Mouse (Mus musculus): ENCODE measurements at regions not wholly inside any gene's neighbourhood (a gene's known extent, or its start where the extent isn't known, plus 50 kb on each side); places are given as distances from the start of the nearest gene placed in this dataset.

- no peak for DNase-seq (ENCODE audit: low read depth, low spot score)
These were observed 52.1 kb upstream of the Fyn start for GRCm38 (mm10) chr10:39316533-39316932.

DNA sequence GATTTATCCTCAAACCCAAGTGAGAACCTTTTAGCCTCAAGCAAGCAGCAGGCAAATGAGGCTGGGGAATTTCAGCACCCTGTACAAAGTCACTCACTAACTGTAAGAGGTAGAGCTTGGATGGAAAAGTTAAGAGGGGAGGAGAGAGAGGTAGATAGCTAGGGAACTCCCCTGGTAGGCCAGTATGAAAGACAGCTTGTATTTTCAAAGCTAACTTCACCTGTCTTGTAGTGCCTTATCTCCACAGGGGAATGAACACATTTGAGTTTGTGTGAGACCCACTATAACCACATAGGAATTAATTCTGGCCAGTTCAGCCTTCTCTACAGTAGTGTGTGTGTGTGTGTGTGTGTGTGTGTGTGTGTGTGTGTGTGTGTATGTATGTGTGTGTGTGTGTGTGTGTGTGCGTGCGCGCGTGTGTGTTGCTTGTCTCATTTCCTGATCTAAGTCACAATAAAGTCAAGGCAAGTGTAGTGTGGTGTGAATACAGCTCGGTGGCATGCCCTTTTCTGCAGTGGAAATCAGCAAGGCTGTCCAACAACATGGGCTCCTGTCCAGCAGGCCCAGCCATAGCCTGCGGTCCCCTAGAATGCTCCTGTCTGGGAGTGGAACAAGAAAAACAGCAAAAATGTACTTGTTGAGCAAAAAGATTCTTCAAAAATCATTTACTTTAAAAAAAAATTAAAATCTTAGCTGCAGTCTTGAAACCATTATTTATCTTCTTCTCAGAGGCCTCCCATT lies 53.1 kb upstream of the Fyn start:
- no peak for DNase-seq (ENCODE audit: low read depth, low spot score)

- DNase-seq (ENCODE audit: low read depth, low spot score), result no peak
These were observed 57.2 kb upstream of the Fyn start for GRCm38 (mm10) chr10:39311501-39311900.

- DNase-seq (ENCODE audit: low read depth, low spot score), result no peak
These were observed 60.1 kb upstream of the Fyn start for GRCm38 (mm10) chr10:39308535-39308934.

GRCm38 (mm10) chr10:39292703-39293496 lies 75.8 kb upstream of the Fyn start:
- no peak for DNase-seq (ENCODE audit: low read depth, low spot score)

DNA sequence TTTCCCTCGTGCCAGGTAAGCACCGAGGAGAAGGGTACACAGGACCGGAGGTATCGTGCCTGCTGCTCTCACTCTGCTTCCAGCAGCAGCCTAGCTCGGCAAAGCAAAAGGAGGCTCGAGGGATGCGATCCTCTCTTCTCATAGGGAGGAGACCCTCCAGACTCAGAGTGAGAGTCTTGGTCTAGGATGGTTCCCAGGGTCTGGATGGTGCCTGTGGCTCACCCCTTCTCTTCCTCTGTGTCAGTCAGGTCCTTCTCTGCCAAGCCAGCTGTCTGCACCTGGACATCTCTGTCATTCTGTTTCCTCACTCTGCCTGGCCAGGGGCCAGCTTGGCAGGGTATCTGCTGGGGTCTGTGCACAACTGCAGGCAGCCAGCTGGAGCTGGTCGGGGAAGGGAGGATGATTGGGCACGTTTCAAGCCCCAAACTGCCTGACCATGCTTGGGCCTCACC lies 76.9 kb upstream of the Fyn start:
- DNase-seq (ENCODE audit: low read depth, low spot score), result no peak

DNA sequence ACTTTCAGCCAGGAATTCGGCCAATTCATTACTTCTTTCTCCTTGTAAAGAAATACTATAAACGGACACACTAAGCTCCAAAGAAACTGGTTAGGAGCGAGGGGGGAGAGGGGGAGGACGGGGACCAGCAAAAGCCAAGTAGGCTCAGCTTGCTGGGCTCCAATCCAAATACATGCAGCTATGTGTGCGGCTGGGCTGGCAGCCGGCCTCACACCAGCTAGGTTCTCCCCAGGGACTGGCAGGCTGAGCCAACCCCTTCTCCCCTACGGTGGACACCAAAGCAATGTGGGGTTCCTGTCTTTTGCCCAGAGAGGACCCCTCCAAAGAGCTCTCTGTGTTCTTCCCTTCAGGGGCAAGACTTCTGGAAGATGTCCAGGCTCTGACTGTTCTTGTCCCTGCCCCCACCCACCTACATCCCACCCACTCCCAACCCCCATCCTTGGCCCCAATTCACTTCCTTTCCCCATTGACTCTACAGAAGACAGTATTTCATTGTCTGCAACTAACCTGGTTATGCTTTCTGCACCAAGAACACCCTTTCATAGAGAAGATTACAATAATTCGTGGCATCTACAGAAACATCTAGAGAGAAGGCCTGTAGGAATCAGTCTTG lies 77.4 kb upstream of the Fyn start:
- no peak for DNase-seq (ENCODE audit: low read depth, low spot score)

DNA sequence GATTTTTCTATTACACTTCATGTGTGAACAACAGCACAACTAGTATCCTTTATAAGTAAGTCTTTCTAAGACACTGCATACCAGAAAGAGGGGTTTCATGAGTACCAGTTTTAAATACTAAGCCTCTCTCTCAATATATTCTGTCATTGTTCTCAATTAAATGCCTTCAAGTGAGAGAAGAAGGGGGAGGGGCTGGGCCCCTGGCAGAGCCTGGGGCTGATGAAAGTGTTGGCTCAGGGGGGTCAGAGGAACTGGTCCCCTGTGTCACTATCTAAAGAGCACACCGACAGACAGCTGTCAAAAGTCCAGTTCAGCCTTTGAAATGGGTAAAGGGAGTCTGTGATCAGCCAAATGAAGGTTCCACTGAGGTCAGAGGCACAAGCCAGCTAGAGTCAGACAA lies 78.4 kb upstream of the Fyn start:
- DNase-seq (ENCODE audit: low read depth, low spot score), result no peak

GRCm38 (mm10) chr10:39280366-39281000 lies 88.2 kb upstream of the Fyn start:
- no peak for DNase-seq (ENCODE audit: low read depth, low spot score)

DNA sequence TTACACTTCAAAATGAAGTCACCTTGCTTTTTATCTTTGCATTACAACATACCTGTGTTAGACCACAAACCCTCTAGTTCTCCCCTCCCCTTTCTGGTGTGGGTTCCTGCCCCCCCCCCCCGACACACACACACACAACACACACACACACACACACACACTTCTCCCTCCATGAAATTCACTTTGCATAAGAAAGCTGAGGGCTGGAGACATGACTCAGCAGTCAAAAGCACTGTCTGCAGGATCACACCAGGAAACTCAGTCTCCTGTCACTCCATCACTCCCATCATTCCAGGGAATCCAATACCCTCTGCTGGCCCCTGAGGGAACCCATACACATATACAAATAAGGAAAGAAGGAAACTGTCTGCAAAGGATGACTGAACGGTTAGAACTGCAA lies 94.5 kb upstream of the Fyn start:
- DNase-seq (ENCODE audit: low read depth, low spot score), result no peak

GRCm38 (mm10) chr10:39273426-39273825 lies 95.2 kb upstream of the Fyn start:
- DNase-seq (ENCODE audit: low read depth, low spot score), result no peak

DNA sequence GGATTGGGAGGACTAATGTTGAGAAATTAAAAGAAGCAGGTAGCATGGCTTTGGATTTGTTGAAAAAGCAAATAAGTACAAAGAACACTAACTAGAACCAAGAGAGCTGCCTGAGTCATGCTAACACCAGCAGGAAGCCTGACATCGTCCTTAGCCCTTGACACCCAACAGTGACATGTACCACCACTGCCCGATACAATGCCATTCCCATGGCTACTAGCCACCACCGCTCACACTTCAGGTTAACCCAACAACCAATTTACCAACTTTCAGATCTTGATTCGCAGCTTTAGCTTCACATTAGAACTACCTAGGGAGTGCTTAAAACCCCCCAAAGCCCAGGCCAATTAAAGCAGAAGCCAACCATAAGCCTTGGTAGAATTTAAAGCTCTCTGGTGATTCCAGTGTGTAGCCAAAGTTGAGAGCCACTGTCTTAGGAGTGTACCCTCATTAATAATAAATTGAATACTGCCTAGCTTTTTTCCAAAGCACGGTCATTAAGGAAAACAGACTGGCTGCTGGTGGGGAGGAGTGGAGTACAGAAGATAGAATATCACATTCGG lies 96.2 kb upstream of the Fyn start:
- no peak for DNase-seq (ENCODE audit: low read depth, low spot score)

GRCm38 (mm10) chr10:39270406-39270805 lies 98.2 kb upstream of the Fyn start:
- no peak for DNase-seq (ENCODE audit: low read depth, low spot score)

GRCm38 (mm10) chr10:39267236-39267635 lies 101.4 kb upstream of the Fyn start:
- DNase-seq (ENCODE audit: low read depth, low spot score), result no peak

- DNase-seq (ENCODE audit: low read depth, low spot score), result peak; percentile 62
These were observed 102.2 kb upstream of the Fyn start for GRCm38 (mm10) chr10:39266482-39266881.

DNA sequence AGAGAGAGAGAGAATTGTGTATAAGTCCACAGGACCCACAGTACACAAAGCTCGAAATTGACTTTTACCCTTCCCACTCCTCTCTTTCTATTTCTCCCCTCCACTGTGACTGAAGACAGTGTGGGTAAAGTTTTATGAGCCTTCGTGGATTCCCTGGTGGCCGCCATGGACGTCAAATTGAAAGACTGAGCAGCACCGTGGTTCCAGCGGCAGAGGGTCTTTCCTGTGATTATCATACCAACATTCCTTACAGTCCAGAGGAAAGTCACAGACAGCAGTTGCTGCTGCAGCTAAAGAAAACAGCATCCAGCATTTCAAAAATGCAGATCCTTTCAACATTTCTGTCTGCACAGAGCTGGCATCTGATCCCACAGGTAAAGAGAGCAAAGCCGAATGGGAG lies 98.9 kb upstream of the Ccn6 start:
- DNase-seq (ENCODE audit: low read depth, low spot score), result no peak

DNA sequence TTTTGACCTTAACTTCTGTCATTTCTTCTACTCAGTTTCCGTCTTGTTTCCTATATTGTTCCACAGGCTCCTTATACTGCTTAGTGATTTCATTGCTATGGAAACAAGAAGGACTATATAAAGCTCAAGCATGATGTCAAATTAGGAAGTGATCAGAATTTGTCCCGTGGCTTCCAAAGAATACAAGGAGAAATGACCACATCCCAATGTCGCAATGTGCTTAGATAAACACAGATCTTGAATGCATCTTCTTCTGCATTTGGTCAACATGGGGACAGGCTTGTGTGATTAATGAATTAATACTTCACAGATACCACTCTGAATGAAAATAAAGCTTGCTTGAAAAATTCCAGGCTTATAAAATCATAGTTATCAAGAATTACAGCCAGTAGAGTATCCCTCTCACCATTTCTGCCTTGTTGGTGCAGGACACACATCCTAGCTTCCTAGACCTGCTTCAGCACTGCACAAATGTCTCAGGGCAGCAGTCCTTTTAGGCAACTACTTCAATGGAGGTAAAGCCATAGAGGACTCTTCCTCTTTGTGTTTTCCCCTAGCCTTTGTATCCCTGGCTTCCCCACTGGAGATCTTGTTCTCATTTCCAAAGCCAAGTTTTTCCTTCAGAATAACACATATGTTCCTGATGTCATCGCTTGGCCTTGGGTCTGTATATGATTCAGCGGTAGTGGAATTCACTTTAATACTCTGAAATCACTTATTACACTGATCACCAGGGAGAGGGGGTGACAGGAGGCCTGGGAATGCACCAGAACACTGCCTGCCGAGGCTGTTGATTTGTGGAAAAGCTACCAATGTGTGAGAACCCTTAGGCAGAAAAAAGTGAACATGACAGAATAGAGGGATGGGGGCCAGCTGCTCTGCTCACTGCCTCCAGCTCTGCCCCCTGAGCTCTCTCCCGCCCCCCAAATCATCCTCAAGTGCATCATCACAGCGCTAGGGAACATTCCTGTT lies 97.9 kb upstream of the Ccn6 start:
- DNase-seq (ENCODE audit: low read depth, low spot score), result no peak

DNA sequence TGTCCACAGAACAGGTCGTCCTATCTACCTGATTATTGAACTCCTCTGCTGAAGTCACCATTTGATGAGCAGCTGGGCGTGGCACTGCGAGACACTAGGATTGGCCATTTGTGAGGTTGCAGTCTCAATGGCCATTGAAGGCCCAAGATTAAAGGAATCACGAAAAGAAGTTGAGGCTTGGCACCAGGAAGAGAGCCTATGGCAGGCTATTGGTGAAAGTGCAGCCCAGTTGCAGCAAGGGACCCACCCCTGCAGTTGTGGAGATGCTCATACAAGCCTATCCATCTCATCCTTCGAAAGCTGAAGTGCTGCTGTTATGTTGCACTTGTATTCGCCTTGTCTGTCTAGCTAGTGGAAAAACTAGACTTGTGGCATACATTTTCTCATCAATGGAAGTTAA lies 96.5 kb upstream of the Ccn6 start:
- DNase-seq (ENCODE audit: low read depth, low spot score), result no peak

- DNase-seq (ENCODE audit: low read depth, low spot score), result no peak
These were observed 94.0 kb upstream of the Ccn6 start for GRCm38 (mm10) chr10:39257371-39258154.

DNA sequence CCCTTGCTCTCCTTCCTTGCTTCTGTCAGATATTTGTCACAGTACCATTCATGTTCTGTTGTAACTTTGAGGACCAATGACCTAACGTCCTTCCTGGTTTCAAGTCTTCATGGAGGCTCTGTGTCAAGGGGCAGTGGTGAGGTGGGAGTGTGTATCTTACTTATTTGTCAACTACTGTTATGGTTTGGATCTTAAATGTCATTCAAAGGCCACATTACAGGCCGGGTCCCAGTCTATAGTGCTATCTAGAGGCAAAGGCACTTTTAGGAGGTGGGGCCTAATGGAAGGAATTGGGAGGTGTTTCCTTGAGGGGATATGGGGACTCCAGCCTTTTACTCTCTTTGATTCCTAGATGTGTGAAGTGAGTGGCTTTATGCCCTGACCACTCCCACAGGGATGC lies 91.0 kb upstream of the Ccn6 start:
- no peak for DNase-seq (ENCODE audit: low read depth, low spot score)
